Mouse (Mus musculus): Measurements from ENCODE around the gene Ttc7b.

GRCm38 (mm10) chr12:100378266-100378665 lies 142.4 kb downstream of the Ttc7b start:
- no peak for TF ChIP-seq CTCF (IDR thresholded peaks at IDR 0.05; ENCODE audit: low read depth)
- no peak for TF ChIP-seq EP300 (optimal IDR thresholded peaks at IDR 0.05)
